8 mouse cellular contexts compared by ENCODE assay signal in genomic region chrY:1244940-1245339, GRCm38 (mm10). TPM values are rescaled to one million over a fixed set of nuclear protein-coding genes. Genes with fewer than 3 reads are reported as not detected.
DNase-seq lines count a peak whose midpoint lies in the region; ATAC-seq and TF ChIP-seq lines count a peak whose summit lies in the region.

No protein-coding gene starts in this region.

- H3K9me3 ChIP-seq in E14TG2a.4 (ENCODE audit: low read length), result no peaks in the 10 kb centered on the region
- H3K9me3 ChIP-seq in forebrain, embryonic 11.5 days (ENCODE audit: control insufficient read depth, low read length), result no peaks in the 10 kb centered on the region
- no peaks in the 10 kb centered on the region for H3K9me3 ChIP-seq in limb, embryonic 14.5 days (ENCODE audit: control insufficient read depth, low read length)

- H3K4me3 ChIP-seq in E14TG2a.4 (replicated peaks; ENCODE audit: low read length), result peak overlapping the region; percentile 79
- H3K4me3 ChIP-seq in forebrain, embryonic 11.5 days (ENCODE audit: low read depth, low read length), result peak overlapping the region; percentile 38
- peak overlapping the region; percentile 41 for H3K4me3 ChIP-seq in limb, embryonic 14.5 days (replicated peaks; ENCODE audit: low read length)

- no peaks in the 10 kb centered on the region for H3K36me3 ChIP-seq in E14TG2a.4 (ENCODE audit: insufficient read depth, low read length)
- no peaks in the 10 kb centered on the region for H3K36me3 ChIP-seq in forebrain, embryonic 11.5 days (ENCODE audit: control insufficient read depth, insufficient read depth, low read length)
- H3K36me3 ChIP-seq in limb, embryonic 14.5 days (ENCODE audit: control insufficient read depth, insufficient read depth, low read length), result no peaks in the 10 kb centered on the region
- H3K36me3 ChIP-seq in splenic B cell, adult 2 months (ENCODE audit: control insufficient read depth, insufficient read depth, low read length, poor library complexity, severe bottlenecking), result no peaks in the 10 kb centered on the region

- no peak overlapping the region for H3K27ac ChIP-seq in forebrain, embryonic 11.5 days (ENCODE audit: low read depth, low read length)
- peak overlapping the region; percentile 79 for H3K27ac ChIP-seq in limb, embryonic 14.5 days (replicated peaks; ENCODE audit: low read depth, low read length)

- H3K27me3 ChIP-seq in E14TG2a.4 (ENCODE audit: insufficient read depth, low read length), result no peaks in the 10 kb centered on the region
- H3K27me3 ChIP-seq in forebrain, embryonic 11.5 days (ENCODE audit: control insufficient read depth, insufficient read depth, low read length), result no peaks in the 10 kb centered on the region
- H3K27me3 ChIP-seq in limb, embryonic 14.5 days (ENCODE audit: control insufficient read depth, insufficient read depth, low read length), result no peaks in the 10 kb centered on the region
- H3K27me3 ChIP-seq in splenic B cell, adult 2 months (ENCODE audit: control insufficient read depth, insufficient read depth, low read length, poor library complexity, severe bottlenecking), result no peaks in the 10 kb centered on the region

- peaks cover 8% of the 10 kb centered on the region; the same call in 1 of the 2 replicates for H3K4me1 ChIP-seq in E14TG2a.4 (replicated peaks; ENCODE audit: low read depth, low read length)
- no peaks in the 10 kb centered on the region for H3K4me1 ChIP-seq in forebrain, embryonic 11.5 days (replicated peaks; ENCODE audit: control insufficient read depth, insufficient read depth, low read length)
- H3K4me1 ChIP-seq in limb, embryonic 14.5 days (ENCODE audit: control insufficient read depth, insufficient read depth, low read length), result no peaks in the 10 kb centered on the region

- peak overlapping the region; percentile 29; the same call in 1 of the 2 replicates for H3K4me2 ChIP-seq in forebrain, embryonic 11.5 days (ENCODE audit: low read depth, low read length, severe bottlenecking)
- peak overlapping the region; percentile 34 for H3K4me2 ChIP-seq in limb, embryonic 14.5 days (replicated peaks; ENCODE audit: low read depth, low read length, severe bottlenecking)

- TF ChIP-seq POLR2A in limb, embryonic 14.5 days (IDR thresholded peaks at IDR 0.05; ENCODE audit: borderline replicate concordance, extremely low read depth, insufficient read depth, insufficient read length), result no peak

- 0% methylated on average over 9 of the region's 9 CpGs for WGBS in forebrain, embryonic 11.5 days
- WGBS in limb, embryonic 14.5 days, result 0% methylated on average over 8 of the region's 9 CpGs

- peak; percentile 6 for DNase-seq in embryo, embryonic 10 days (ENCODE audit: low spot score)
- DNase-seq in embryo, embryonic 10.5 days (ENCODE audit: low spot score), result no peak
- DNase-seq in forebrain, embryonic 11.5 days (ENCODE audit: low spot score), result peak; percentile 34
- DNase-seq in limb, embryonic 14.5 days (ENCODE audit: low spot score), result no peak
- peak; percentile 42 for DNase-seq in splenic B cell, adult 2 months (ENCODE audit: low read depth, low spot score)
- no peak for DNase-seq in spleen, postnatal 4 days (ENCODE audit: low spot score in 2 of 2)
- DNase-seq in layer of hippocampus, adult 9-10 months (ENCODE audit: low spot score), result no peak

- ATAC-seq in forebrain, embryonic 11.5 days (replicated peaks; ENCODE audit: low FRiP score), result no peak; the same call in 1 of the 2 replicates
- ATAC-seq in limb, embryonic 14.5 days (ENCODE audit: low FRiP score, low read depth), result no peak

- peak overlapping the region; percentile 51 for H3K9ac ChIP-seq in forebrain, embryonic 11.5 days (ENCODE audit: low read length)
- H3K9ac ChIP-seq in limb, embryonic 14.5 days (ENCODE audit: low read depth, low read length, severe bottlenecking), result peak overlapping the region; percentile 59

- TF ChIP-seq CTCF in E14TG2a.4 (conservative IDR thresholded peaks at IDR 0.05; ENCODE audit: low read length), result no peak

RNA-seq across cellular contexts. Expression of gene Uty, which starts 0.6 kb away (rescaled TPM):
- polyA plus RNA-seq in forebrain, embryonic 11.5 days (2014; fragmentation: Nextera tagmentation; extraction: Ambion mirVana), result 12.1 and 15.4 TPM in 2 replicates
- 1.7 and 11.5 TPM in 2 replicates for polyA plus RNA-seq in limb, embryonic 14.5 days (2012; rRNA removed)
- 18.5 TPM in 1 of 2 replicates, not detected in the other for polyA plus RNA-seq in limb, embryonic 14.5 days (2014; fragmentation: Nextera tagmentation; extraction: Ambion mirVana)

RNA-seq across cellular contexts. Expression of gene Ddx3y, which starts 41.5 kb away (rescaled TPM):
- 13.9 and 21.7 TPM in 2 replicates for polyA plus RNA-seq in forebrain, embryonic 11.5 days (2014; fragmentation: Nextera tagmentation; extraction: Ambion mirVana)
- polyA plus RNA-seq in limb, embryonic 14.5 days (2012; rRNA removed), result 2.8 and 20.5 TPM in 2 replicates
- 38.2 TPM in 1 of 2 replicates, not detected in the other for polyA plus RNA-seq in limb, embryonic 14.5 days (2014; fragmentation: Nextera tagmentation; extraction: Ambion mirVana)

Comparison
In these comparisons a context has a peak if more than half of its experiments do, and no peak if none do; other contexts are left out.
1. DNase-seq: peak in embryo, embryonic 10 days (single experiment), forebrain, embryonic 11.5 days (single experiment) and splenic B cell, adult 2 months (single experiment); none in embryo, embryonic 10.5 days (single experiment), limb, embryonic 14.5 days (single experiment), spleen, postnatal 4 days (0 of 2) and layer of hippocampus, adult 9-10 months (single experiment).
2. Peak in every context shown above with its lines, with median percentiles within 50 percentile points of each other: H3K4me3 ChIP-seq.